22 mouse cellular contexts compared by ENCODE assay signal in genomic region chr4:135229871-135230270, GRCm38 (mm10).
"Had no signal": no experiment of that assay in that cellular context is flagged by ENCODE, and none has a peak within 500 bp of the region (broad histone marks: within the 10 kb centered on the region; RNA-seq: fewer than 3 reads in every experiment).

No protein-coding gene starts in this region.

- H3K9me3 ChIP-seq: kidney, embryonic 15.5 days; lung, embryonic 15.5 days; midbrain, embryonic 10.5 days; midbrain, embryonic 13.5 days; neural tube, embryonic 13.5 days; stomach, embryonic 15.5 days had no signal

- DNase-seq: kidney, adult 8-10 months; kidney, postnatal 10 days; kidney, postnatal 36 days; layer of hippocampus, postnatal 36 days; lung, adult 18-20 months; lung, postnatal 10 days; lung, postnatal 36 days; retina, postnatal 1 day; right cerebral cortex, postnatal 25 days; spleen, adult 18-20 months; thymus, postnatal 25 days had no signal

- ATAC-seq: midbrain, embryonic 13.5 days; midbrain, embryonic 16.5 days had no signal

- H3K9ac ChIP-seq: kidney, embryonic 15.5 days; liver, embryonic 14.5 days; lung, embryonic 15.5 days; midbrain, embryonic 13.5 days; neural tube, embryonic 13.5 days; stomach, embryonic 15.5 days had no signal

- H3K27ac ChIP-seq: kidney, embryonic 15.5 days; left cerebral cortex, adult 2 months; liver, embryonic 14.5 days; lung, embryonic 15.5 days; midbrain, embryonic 10.5 days; midbrain, embryonic 13.5 days; stomach, embryonic 15.5 days had no signal

- H3K4me3 ChIP-seq: kidney, embryonic 15.5 days; left cerebral cortex, adult 2 months; lung, embryonic 15.5 days; midbrain, embryonic 10.5 days; midbrain, embryonic 13.5 days; myocyte; neural tube, embryonic 13.5 days; stomach, embryonic 15.5 days had no signal

- H3K4me2 ChIP-seq: kidney, embryonic 15.5 days; liver, embryonic 11.5 days; lung, embryonic 15.5 days; midbrain, embryonic 13.5 days; neural tube, embryonic 13.5 days; stomach, embryonic 15.5 days had no signal

- H3K4me1 ChIP-seq: lung, embryonic 15.5 days; midbrain, embryonic 10.5 days; stomach, embryonic 15.5 days had no signal

- H3K27me3 ChIP-seq: kidney, embryonic 15.5 days; lung, embryonic 15.5 days; midbrain, embryonic 13.5 days; neural tube, embryonic 13.5 days; stomach, embryonic 15.5 days had no signal
